Mouse (Mus musculus) liver, embryonic 14.5 days (tissue): ENCODE data around the gene Stk24.

ENCODE experiments used
- CTCF ChIP-seq: IDR thresholded peaks from 2 replicates; pipeline ENCODE4 v1.5.1; 2016; ENCODE audit warnings: antibody characterized with exemption, low read depth, control low read depth
- EP300 ChIP-seq: IDR thresholded peaks from 2 replicates; pipeline ENCODE4 v1.6.1; 2016; ENCODE audit warnings: antibody characterized with exemption, low read depth

- TF ChIP-seq CTCF, result no peak
- no peak for TF ChIP-seq EP300
Measured at GRCm38 (mm10) chr14:121317312-121317671, 62.5 kb downstream of the Stk24 start.
